20 mouse cellular contexts compared by ENCODE assay signal in the genomic region with DNA sequence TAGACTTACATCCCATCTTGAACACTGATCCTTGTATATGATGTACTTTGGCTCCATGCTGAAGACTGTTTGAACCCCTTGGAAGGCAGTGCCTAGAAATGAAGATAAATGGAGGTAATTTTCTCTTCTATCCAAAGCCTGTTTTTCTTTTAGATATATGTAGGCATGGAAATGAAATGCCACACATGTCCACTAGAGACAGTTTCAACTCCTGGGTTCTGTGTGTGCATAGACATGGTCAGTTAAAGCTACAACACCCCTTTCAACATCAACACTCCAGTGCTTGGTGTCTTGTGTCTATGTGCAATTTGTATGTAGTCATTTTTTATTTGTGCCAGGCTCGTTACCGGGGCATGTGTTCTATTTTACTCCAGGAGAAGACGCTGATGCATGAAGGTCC.
DNase-seq lines count a peak whose midpoint lies in the region; ATAC-seq and TF ChIP-seq lines count a peak whose summit lies in the region.
"Had no signal": no experiment of that assay in that cellular context is flagged by ENCODE, and none has a peak within 500 bp of the region (broad histone marks: within the 10 kb centered on the region; RNA-seq: fewer than 3 reads in every experiment).

No protein-coding gene starts in this region.

- no peaks in the 10 kb centered on the region for H3K27me3 ChIP-seq in kidney, postnatal 0 days (ENCODE audit: insufficient read depth, low read length)
- no peaks in the 10 kb centered on the region for H3K27me3 ChIP-seq in midbrain, postnatal 0 days (ENCODE audit: insufficient read depth, low read length)
- H3K27me3 ChIP-seq in midbrain, embryonic 14.5 days (ENCODE audit: control insufficient read depth, insufficient read depth, low read length) = no peaks in the 10 kb centered on the region
- H3K27me3 ChIP-seq: liver, embryonic 12.5 days had no signal

- no peak overlapping the region for H3K27ac ChIP-seq in kidney, postnatal 0 days
- no peak overlapping the region for H3K27ac ChIP-seq in midbrain, postnatal 0 days (ENCODE audit: low read depth, low read length)
- no peak overlapping the region for H3K27ac ChIP-seq in midbrain, embryonic 14.5 days (replicated peaks; ENCODE audit: low read depth, low read length)
- H3K27ac ChIP-seq: forebrain, embryonic 10.5 days; heart, embryonic 13.5 days; liver, embryonic 12.5 days had no signal

- no peak for ATAC-seq in kidney, postnatal 0 days (replicated peaks; ENCODE audit: low FRiP score, low read depth)
- ATAC-seq in midbrain, postnatal 0 days (ENCODE audit: low FRiP score) = no peak
- no peak for ATAC-seq in midbrain, embryonic 14.5 days (ENCODE audit: low FRiP score, low TSS enrichment)
- peak; percentile 37; the same call in 1 of the 2 replicates for ATAC-seq in granulocyte monocyte progenitor cell, adult 5-6 weeks (replicated peaks; ENCODE audit: poor library complexity, severe bottlenecking)
- ATAC-seq: forebrain, postnatal 0 days; liver, embryonic 12.5 days; midbrain, embryonic 16.5 days had no signal

- no peak overlapping the region for H3K9ac ChIP-seq in kidney, postnatal 0 days (ENCODE audit: low read depth, low read length)
- H3K9ac ChIP-seq in midbrain, postnatal 0 days (replicated peaks; ENCODE audit: low read length, poor library complexity, severe bottlenecking) = no peak overlapping the region
- H3K9ac ChIP-seq in midbrain, embryonic 14.5 days (replicated peaks; ENCODE audit: low read length) = no peak overlapping the region
- H3K9ac ChIP-seq: forebrain, postnatal 0 days; heart, embryonic 13.5 days; liver, embryonic 12.5 days had no signal

- H3K36me3 ChIP-seq in kidney, postnatal 0 days (ENCODE audit: insufficient read depth, low read length) = no peaks in the 10 kb centered on the region
- H3K36me3 ChIP-seq in midbrain, postnatal 0 days (ENCODE audit: insufficient read depth, low read length) = no peaks in the 10 kb centered on the region
- no peaks in the 10 kb centered on the region for H3K36me3 ChIP-seq in midbrain, embryonic 14.5 days (ENCODE audit: control insufficient read depth, insufficient read depth, low read length)
- H3K36me3 ChIP-seq: forebrain, embryonic 10.5 days; heart, embryonic 13.5 days; liver, embryonic 12.5 days had no signal

- H3K4me2 ChIP-seq in kidney, postnatal 0 days (ENCODE audit: low read length) = no peak overlapping the region
- no peak overlapping the region for H3K4me2 ChIP-seq in midbrain, postnatal 0 days (ENCODE audit: low read depth, low read length, poor library complexity, severe bottlenecking)
- H3K4me2 ChIP-seq in midbrain, embryonic 14.5 days (ENCODE audit: low read length) = no peak overlapping the region
- H3K4me2 ChIP-seq: heart, embryonic 13.5 days; liver, embryonic 12.5 days had no signal

- DNase-seq in kidney, postnatal 0 days (ENCODE audit: low spot score) = no peak
- no peak for DNase-seq in kidney, adult 11 months
- no peak for DNase-seq in midbrain, postnatal 0 days (ENCODE audit: low spot score)
- DNase-seq in midbrain, embryonic 14.5 days = no peak
- DNase-seq in adrenal gland, postnatal 10 days = no peak
- no peak for DNase-seq in thymus, postnatal 10 days (ENCODE audit: low spot score in 2 of 2)
- DNase-seq: adrenal gland, postnatal 36 days; cerebellum, adult 18-20 months; cerebellum, postnatal 25 days; forebrain, postnatal 0 days; heart, postnatal 36 days; kidney, adult 8-10 months; kidney, postnatal 25 days; layer of hippocampus, adult 9-11 months; right cerebral cortex, adult 18-20 months had no signal

- TF ChIP-seq CTCF in kidney, postnatal 0 days (IDR thresholded peaks at IDR 0.05; ENCODE audit: low read depth) = peak; percentile 50
- peak; percentile 27; the same call in 1 of the 2 replicates for TF ChIP-seq CTCF in midbrain, postnatal 0 days (IDR thresholded peaks at IDR 0.05)

- H3K4me1 ChIP-seq in kidney, postnatal 0 days (replicated peaks; ENCODE audit: insufficient read depth, low read length) = no peaks in the 10 kb centered on the region
- H3K4me1 ChIP-seq in midbrain, postnatal 0 days (ENCODE audit: insufficient read depth, low read length) = no peaks in the 10 kb centered on the region
- peaks cover 5% of the 10 kb centered on the region for H3K4me1 ChIP-seq in midbrain, embryonic 14.5 days (ENCODE audit: control insufficient read depth, insufficient read depth, low read length)
- H3K4me1 ChIP-seq: heart, embryonic 13.5 days; liver, embryonic 12.5 days had no signal

- H3K4me3 ChIP-seq in kidney, postnatal 0 days (replicated peaks; ENCODE audit: low read depth, low read length) = no peak overlapping the region
- H3K4me3 ChIP-seq in midbrain, postnatal 0 days (ENCODE audit: low read depth, low read length) = no peak overlapping the region
- H3K4me3 ChIP-seq in midbrain, embryonic 14.5 days (replicated peaks; ENCODE audit: low read depth, low read length) = no peak overlapping the region
- H3K4me3 ChIP-seq: forebrain, embryonic 10.5 days; heart, embryonic 13.5 days; liver, embryonic 12.5 days had no signal

- 92% methylated on average over 3 of the region's 3 CpGs for WGBS in kidney, postnatal 0 days
- WGBS in midbrain, postnatal 0 days = 95% methylated on average over 3 of the region's 3 CpGs
- WGBS in midbrain, embryonic 14.5 days = 98% methylated on average over 3 of the region's 3 CpGs

- H3K9me3 ChIP-seq in kidney, postnatal 0 days (replicated peaks; ENCODE audit: low read length) = no peaks in the 10 kb centered on the region
- H3K9me3 ChIP-seq in midbrain, postnatal 0 days (ENCODE audit: low read length) = no peaks in the 10 kb centered on the region
- H3K9me3 ChIP-seq in midbrain, embryonic 14.5 days (ENCODE audit: control insufficient read depth, low read length) = no peaks in the 10 kb centered on the region
- H3K9me3 ChIP-seq: forebrain, embryonic 10.5 days; heart, embryonic 13.5 days; liver, embryonic 12.5 days had no signal
